Mouse (Mus musculus) lung, adult 2 months (tissue): ENCODE results near the gene Ccr3.
"Not testable (repeated sequence)": the region's sequence is repeated elsewhere in the genome, so short reads cannot be mapped to it uniquely, and the experiment has no call there.

Source experiments
- CTCF ChIP-seq: fragments of 200-500 bp; IDR thresholded peaks from 2 replicates; pipeline ENCODE4 v1.5.1; 2011; ENCODE audit warnings: mild to moderate bottlenecking, low read length, control low read depth; ENCODE audit not compliant: insufficient read depth
- POLR2A ChIP-seq: fragments of 200-500 bp; IDR thresholded peaks from 2 replicates; pipeline ENCODE4 v1.6.1; 2011; ENCODE audit warnings: low read depth, mild to moderate bottlenecking, control low read depth, low read length, borderline replicate concordance; ENCODE audit errors: extremely low read depth

DNA sequence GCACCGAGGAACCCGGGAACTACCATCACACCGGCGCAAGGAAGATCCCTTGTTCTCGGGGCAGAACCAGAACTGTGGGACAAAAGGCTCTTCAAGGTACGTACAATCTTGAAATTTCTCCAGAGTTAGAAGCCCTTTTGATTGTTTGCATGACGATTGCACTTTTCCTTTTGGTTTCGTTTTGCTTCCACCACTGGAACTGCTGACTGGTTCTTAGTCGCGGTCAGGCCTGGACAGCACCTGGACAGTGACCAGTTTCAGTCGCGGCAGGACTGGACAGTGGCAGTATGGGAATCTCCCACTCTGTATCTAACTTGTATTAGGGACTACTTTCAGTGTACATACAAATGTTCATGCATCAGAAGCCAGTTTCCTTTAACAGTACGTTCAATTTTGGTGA, 58.7 kb downstream of the Ccr3 start:
- TF ChIP-seq CTCF, POLR2A: not testable (repeated sequence)
